Mouse (Mus musculus) liver, adult 2 months (tissue): Measurements from ENCODE around the gene Snrk. TPM values are rescaled to one million over a fixed set of nuclear protein-coding genes. Genes with fewer than 3 reads are reported as not detected.
A peak's percentile ranks its signal among the peaks of the same experiment; 100 is the strongest.

Experiments used
- DNase-seq: peaks from one replicate; pipeline ENCODE4 v3.0.0-alpha.2; 2011; ENCODE audit warnings: low read depth, low spot score; ENCODE audit errors: extremely low read depth
- H3K27ac ChIP-seq: fragments of 200-500 bp; replicated peaks from 2 replicates; pipeline ENCODE4 v1.5.1; 2012; ENCODE audit warnings: low read depth, mild to moderate bottlenecking, control low read depth, inconsistent platforms, low read length; ENCODE audit not compliant: insufficient read depth
- H3K27me3 ChIP-seq: fragments of 200-500 bp; 2 replicates; pipeline ENCODE4 v1.6.1; 2012; ENCODE audit warnings: mild to moderate bottlenecking, moderate library complexity, low read length, inconsistent platforms; ENCODE audit not compliant: control insufficient read depth, insufficient read depth
- H3K36me3 ChIP-seq: fragments of 200-500 bp; 2 replicates; pipeline ENCODE4 v1.6.1; 2012; ENCODE audit warnings: low read length, inconsistent platforms; ENCODE audit not compliant: control insufficient read depth, insufficient read depth
- H3K4me1 ChIP-seq: fragments of 200-500 bp; 2 replicates; pipeline ENCODE4 v1.6.1; 2011; ENCODE audit warnings: low read length; ENCODE audit not compliant: control insufficient read depth, insufficient read depth
- H3K4me3 ChIP-seq: fragments of 200-500 bp; 2 replicates; pipeline ENCODE4 v1.5.1; 2011; ENCODE audit warnings: low read depth, mild to moderate bottlenecking, control low read depth, low read length, moderate library complexity; ENCODE audit not compliant: insufficient read depth
- H3K79me2 ChIP-seq: fragments of 200-500 bp; 2 replicates; pipeline ENCODE4 v1.6.1; 2012; ENCODE audit warnings: inconsistent platforms, mild to moderate bottlenecking, low read length, moderate library complexity; ENCODE audit not compliant: control insufficient read depth, insufficient read depth
- H3K9ac ChIP-seq: fragments of 200-500 bp; 2 replicates; pipeline ENCODE4 v1.6.1; 2012; ENCODE audit warnings: low read depth, mild to moderate bottlenecking, control low read depth, inconsistent platforms, low read length
- CTCF ChIP-seq: fragments of 200-500 bp; IDR thresholded peaks from 2 replicates; pipeline ENCODE4 v1.5.1; 2011; ENCODE audit warnings: low read depth, low read length, control low read depth
- POLR2A ChIP-seq: fragments of 200-500 bp; IDR thresholded peaks from 2 replicates; pipeline ENCODE4 v1.6.1; 2011; ENCODE audit warnings: low read length, control low read depth; ENCODE audit not compliant: insufficient read depth; ENCODE audit errors: extremely low read depth
- WGBS: fragments of 180-500 bp; shearing (Covaris S2); methylation state at CpG from one replicate; pipeline ENCODE4 v1.1.7; 2018; 5-methylcytosine and 5-hydroxymethylcytosine counted together
- polyA plus RNA-seq: library from polyadenylated mRNA; depleted of rRNA; stranded (reverse); fragments of >200 nt; gene quantifications from 2 replicates; pipeline ENCODE4 v1.2.3, GENCODE M21; 2012
- total RNA-seq: library from RNA; depleted of rRNA; stranded (reverse); fragments of >200 nt; gene quantifications from 2 replicates; pipeline ENCODE4 v1.2.3, GENCODE M21; 2014

Snrk gene
- total and polyA plus RNA-seq, 2 experiments: 36.4 to 67.4 TPM

- DNase-seq: peak; percentile 63
- no peak overlapping the region for H3K4me3 ChIP-seq
- H3K9ac ChIP-seq: no peak overlapping the region
- peaks cover 43% of the 10 kb centered on the region for H3K4me1 ChIP-seq
- H3K27me3 ChIP-seq: no peaks in the 10 kb centered on the region
- TF ChIP-seq POLR2A: no peak
- no peak for TF ChIP-seq CTCF
- H3K27ac ChIP-seq: peak overlapping the region; percentile 38; the same call in 1 of the 2 replicates
- peaks cover 41% of the 10 kb centered on the region for H3K36me3 ChIP-seq
- WGBS: 48% methylated on average over 4 of the region's 4 CpGs
- peaks cover 53% of the 10 kb centered on the region for H3K79me2 ChIP-seq
Observed at GRCm38 (mm10) chr9:122138371-122139029, 21.4 kb downstream of the Snrk start.

DNA sequence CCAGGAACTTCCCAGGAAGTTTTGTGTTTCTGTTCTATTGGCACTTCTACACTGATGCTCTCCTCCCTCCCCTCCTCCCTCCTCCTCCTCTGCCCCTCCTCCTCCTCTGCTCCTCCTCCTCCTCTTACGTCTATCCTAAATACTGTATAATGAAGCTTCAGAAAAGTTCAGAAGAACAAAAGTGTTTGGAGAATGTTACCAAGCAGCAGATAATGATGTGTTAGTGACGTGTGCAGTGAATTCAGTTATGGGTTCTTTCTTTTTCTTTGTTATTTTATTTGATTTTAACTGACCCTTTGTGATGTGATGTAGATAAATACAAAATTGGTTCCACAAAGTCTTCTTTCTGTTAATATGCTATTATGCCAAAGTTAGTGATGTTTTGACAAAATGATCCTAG is 22.2 kb downstream of the Snrk start:
- H3K27me3 ChIP-seq: no peaks in the 10 kb centered on the region
- no peak overlapping the region for H3K4me3 ChIP-seq
- WGBS: 53% methylated on average over 2 of the region's 2 CpGs

GRCm38 (mm10) chr9:122143219-122143618 is 26.2 kb downstream of the Snrk start:
- no peak for DNase-seq
- no peak overlapping the region for H3K9ac ChIP-seq

More for the DNA sequence above, 22.2 kb downstream of the Snrk start:
- H3K27ac ChIP-seq: no peak overlapping the region
- no peak overlapping the region for H3K9ac ChIP-seq
- no peak for DNase-seq
- H3K4me1 ChIP-seq: peaks cover 39% of the 10 kb centered on the region
- no peak for TF ChIP-seq CTCF
- no peak for TF ChIP-seq POLR2A
- H3K36me3 ChIP-seq: peaks cover 43% of the 10 kb centered on the region
- peaks cover 56% of the 10 kb centered on the region for H3K79me2 ChIP-seq

GRCm38 (mm10) chr9:122144776-122145175 is 27.7 kb downstream of the Snrk start:
- no peak for DNase-seq
- peaks cover 43% of the 10 kb centered on the region for H3K36me3 ChIP-seq
- peak; percentile 14; the same call in 1 of the 2 replicates for TF ChIP-seq CTCF
- no peak for TF ChIP-seq POLR2A
- H3K9ac ChIP-seq: no peak overlapping the region
- no peak overlapping the region for H3K27ac ChIP-seq
- H3K4me3 ChIP-seq: no peak overlapping the region
- H3K27me3 ChIP-seq: no peaks in the 10 kb centered on the region
- H3K79me2 ChIP-seq: peaks cover 61% of the 10 kb centered on the region
- WGBS: 95% methylated on average over 3 of the region's 3 CpGs
- H3K4me1 ChIP-seq: peaks cover 35% of the 10 kb centered on the region

More at GRCm38 (mm10) chr9:122143219-122143618, 26.2 kb downstream of the Snrk start:
- Histone ChIP-seq H3K4me3 (no peak overlapping the region), H3K79me2 (peaks cover 54% of the 10 kb centered on the region), H3K27me3 (no peaks in the 10 kb centered on the region), H3K27ac (no peak overlapping the region), H3K36me3 (peaks cover 50% of the 10 kb centered on the region), H3K4me1 (peaks cover 33% of the 10 kb centered on the region)
- WGBS: 51% methylated on average over 1 of the region's 1 CpGs
- TF ChIP-seq CTCF: no peak
- TF ChIP-seq POLR2A: no peak

- Histone ChIP-seq H3K27ac (peak overlapping the region; percentile 20; the same call in 1 of the 2 replicates), H3K36me3 (peaks cover 43% of the 10 kb centered on the region), H3K4me3 (no peak overlapping the region), H3K79me2 (peaks cover 63% of the 10 kb centered on the region), H3K9ac (no peak overlapping the region), H3K4me1 (peaks cover 42% of the 10 kb centered on the region), H3K27me3 (no peaks in the 10 kb centered on the region)
- no peak for DNase-seq
- no peak for TF ChIP-seq POLR2A
- no peak for TF ChIP-seq CTCF
Observed at GRCm38 (mm10) chr9:122145677-122146076, 28.6 kb downstream of the Snrk start.

- DNase-seq: no peak
- no peak overlapping the region for H3K4me3 ChIP-seq
- H3K27me3 ChIP-seq: no peaks in the 10 kb centered on the region
- H3K4me1 ChIP-seq: peaks cover 42% of the 10 kb centered on the region
- peaks cover 62% of the 10 kb centered on the region for H3K79me2 ChIP-seq
- no peak overlapping the region for H3K9ac ChIP-seq
- 50% methylated on average over 4 of the region's 4 CpGs for WGBS
- H3K36me3 ChIP-seq: peaks cover 43% of the 10 kb centered on the region
- 0 out of 2 replicates have a peak overlapping the region, but pooled peaks have one; percentile 20 for H3K27ac ChIP-seq
- no peak for TF ChIP-seq CTCF
- TF ChIP-seq POLR2A: no peak
Observed at GRCm38 (mm10) chr9:122146124-122146870, 29.2 kb downstream of the Snrk start.
